In the genomic region with DNA sequence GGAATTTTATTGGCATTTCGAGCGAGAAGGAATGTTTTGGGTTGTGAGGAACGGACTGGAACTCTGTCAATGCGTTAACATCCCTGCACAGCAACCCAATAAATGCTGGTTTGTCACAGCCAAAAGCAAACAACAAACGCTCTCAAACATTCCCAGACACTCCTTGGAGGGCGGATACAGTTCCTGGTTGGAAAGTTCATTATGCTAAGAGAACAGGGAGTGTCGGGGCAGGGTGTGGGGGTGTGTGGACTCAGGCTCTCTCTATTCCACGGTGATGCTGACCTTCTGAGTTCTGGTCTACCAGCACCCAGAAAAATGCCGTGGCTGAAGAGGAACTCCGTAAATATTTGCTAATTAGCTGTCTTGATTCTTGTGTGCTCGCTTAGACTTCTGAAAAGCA, we compare ENCODE assay signal across 11 mouse cellular contexts. TPM values are rescaled to one million over a fixed set of nuclear protein-coding genes. Genes with fewer than 3 reads are reported as not detected.
DNase-seq lines count a peak whose midpoint lies in the region; ATAC-seq and TF ChIP-seq lines count a peak whose summit lies in the region.
"Had no signal": no experiment of that assay in that cellular context is flagged by ENCODE, and none has a peak within 500 bp of the region (broad histone marks: within the 10 kb centered on the region; RNA-seq: fewer than 3 reads in every experiment).

No protein-coding gene starts in this region.

- no peaks in the 10 kb centered on the region for H3K36me3 ChIP-seq in heart, adult 2 months (ENCODE audit: control insufficient read depth, insufficient read depth, low read length)
- H3K36me3 ChIP-seq in E14TG2a.4 (ENCODE audit: insufficient read depth, low read length) = no peaks in the 10 kb centered on the region
- H3K36me3 ChIP-seq in hindbrain, embryonic 14.5 days (replicated peaks; ENCODE audit: control insufficient read depth, insufficient read depth) = no peaks in the 10 kb centered on the region
- H3K36me3 ChIP-seq in forebrain, postnatal 0 days (ENCODE audit: insufficient read depth) = no peaks in the 10 kb centered on the region

- peak overlapping the region; percentile 48 for H3K27ac ChIP-seq in heart, adult 2 months
- H3K27ac ChIP-seq in hindbrain, embryonic 14.5 days = no peak overlapping the region
- no peak overlapping the region for H3K27ac ChIP-seq in forebrain, postnatal 0 days (ENCODE audit: low read depth, low read length)

- no peaks in the 10 kb centered on the region for H3K79me2 ChIP-seq in heart, adult 2 months (replicated peaks; ENCODE audit: control insufficient read depth, insufficient read depth, low read length)

- intact Hi-C loops in heart, adult 2 months (cut with DNase I) = no loop called here

- no peak for TF ChIP-seq CTCF in heart, adult 2 months (IDR thresholded peaks at IDR 0.05)
- TF ChIP-seq CTCF in E14TG2a.4 (conservative IDR thresholded peaks at IDR 0.05; ENCODE audit: low read length) = no peak
- no peak for TF ChIP-seq CTCF in forebrain, postnatal 0 days (IDR thresholded peaks at IDR 0.05; ENCODE audit: low read depth)

- no peak for TF ChIP-seq POLR2A in heart, adult 2 months (IDR thresholded peaks at IDR 0.05; ENCODE audit: insufficient read depth, low read depth, low read length)

- WGBS in heart, adult 2 months = 40% methylated on average over 11 of the region's 11 CpGs
- 42% methylated on average over 11 of the region's 11 CpGs for WGBS in hindbrain, embryonic 14.5 days
- WGBS in forebrain, postnatal 0 days = 54% methylated on average over 11 of the region's 11 CpGs

- 0 out of 2 replicates have a peak overlapping the region, but pooled peaks have one; percentile 8 for H3K9ac ChIP-seq in heart, adult 2 months (ENCODE audit: low read depth, low read length)
- H3K9ac ChIP-seq in hindbrain, embryonic 14.5 days = no peak overlapping the region
- no peak overlapping the region for H3K9ac ChIP-seq in forebrain, postnatal 0 days

- peak overlapping the region; percentile 30 for H3K4me2 ChIP-seq in hindbrain, embryonic 14.5 days (replicated peaks)
- H3K4me2 ChIP-seq in forebrain, postnatal 0 days (ENCODE audit: low read depth) = no peak overlapping the region

- no peaks in the 10 kb centered on the region for H3K9me3 ChIP-seq in E14TG2a.4 (ENCODE audit: low read length)
- H3K9me3 ChIP-seq in hindbrain, embryonic 14.5 days (ENCODE audit: control insufficient read depth, low read length) = no peaks in the 10 kb centered on the region
- H3K9me3 ChIP-seq in forebrain, postnatal 0 days (ENCODE audit: low read length) = no peaks in the 10 kb centered on the region

- no peak for DNase-seq in heart, adult 2 months
- DNase-seq in heart, adult 9 months (ENCODE audit: low spot score in 2 of 2) = no peak
- no peak for DNase-seq in hindbrain, embryonic 14.5 days (ENCODE audit: low spot score)
- DNase-seq in lung, postnatal 10 days = peak; percentile 38
- no peak for DNase-seq in forebrain, postnatal 0 days
- DNase-seq in cerebellum, adult 11 months = no peak

- TF ChIP-seq EP300 in heart, adult 2 months (IDR thresholded peaks at IDR 0.05; ENCODE audit: insufficient read depth, low read depth, low read length) = no peak

- no peak for ATAC-seq in hindbrain, embryonic 14.5 days (ENCODE audit: low FRiP score)
- ATAC-seq in forebrain, postnatal 0 days = no peak
- ATAC-seq in inflammation-experienced regulatory T-cells, adult 6 months = no peak

- H3K27me3 ChIP-seq in heart, adult 2 months (ENCODE audit: control insufficient read depth, insufficient read depth, low read length) = no peaks in the 10 kb centered on the region
- peaks cover 36% of the 10 kb centered on the region for H3K27me3 ChIP-seq in E14TG2a.4 (ENCODE audit: insufficient read depth, low read length)
- no peaks in the 10 kb centered on the region for H3K27me3 ChIP-seq in hindbrain, embryonic 14.5 days (ENCODE audit: control insufficient read depth, insufficient read depth, low read length)
- no peaks in the 10 kb centered on the region for H3K27me3 ChIP-seq in forebrain, postnatal 0 days (ENCODE audit: insufficient read depth, low read length)

- H3K4me1 ChIP-seq in heart, adult 2 months (ENCODE audit: control insufficient read depth, insufficient read depth, low read length) = no peaks in the 10 kb centered on the region
- H3K4me1 ChIP-seq in E14TG2a.4 (replicated peaks; ENCODE audit: low read depth, low read length) = peaks cover 41% of the 10 kb centered on the region
- peaks cover 18% of the 10 kb centered on the region; the same call in 1 of the 2 replicates for H3K4me1 ChIP-seq in hindbrain, embryonic 14.5 days (replicated peaks; ENCODE audit: control insufficient read depth, insufficient read depth, low read length)
- no peaks in the 10 kb centered on the region for H3K4me1 ChIP-seq in forebrain, postnatal 0 days (ENCODE audit: insufficient read depth)

- H3K4me3 ChIP-seq in heart, adult 2 months = no peak overlapping the region
- peak overlapping the region; percentile 35 for H3K4me3 ChIP-seq in E14TG2a.4 (replicated peaks; ENCODE audit: low read length)
- no peak overlapping the region for H3K4me3 ChIP-seq in hindbrain, embryonic 14.5 days (replicated peaks; ENCODE audit: low read length)
- H3K4me3 ChIP-seq in forebrain, postnatal 0 days (ENCODE audit: low read depth, low read length) = no peak overlapping the region

RNA-seq across cellular contexts. Expression of a gene that starts 50.3 kb away (rescaled TPM):
- 1 to 10 TPM; 7.9 to 8.5 TPM for total RNA-seq in heart, adult 2 months (2021)
- polyA plus RNA-seq in heart, adult 2 months (2012; rRNA removed) = 3.2 and 3.9 TPM in 2 replicates
- polyA plus RNA-seq in hindbrain, embryonic 14.5 days (2014; fragmentation: Nextera tagmentation; extraction: Ambion mirVana) = 32.0 and 34.6 TPM in 2 replicates
- total RNA-seq in forebrain, postnatal 0 days (2014; rRNA removed) = 29.5 and 31.1 TPM in 2 replicates
- polyA plus RNA-seq in forebrain, postnatal 0 days (2015; fragmentation: Nextera tagmentation; extraction: Ambion mirVana) = 24.0 and 24.4 TPM in 2 replicates
- polyA plus RNA-seq in inflammation-experienced regulatory T-cells, adult 6 months (2017; shearing (Covaris generic)) = 10 to 100 TPM; 14.9 to 17.6 (median 15.4) TPM

RNA-seq across cellular contexts. Expression of a gene that starts 57.9 kb away (rescaled TPM):
- total RNA-seq in heart, adult 2 months (2021) = not detected
- not detected in 2 replicates for polyA plus RNA-seq in heart, adult 2 months (2012; rRNA removed)
- not detected in 2 replicates for polyA plus RNA-seq in hindbrain, embryonic 14.5 days (2014; fragmentation: Nextera tagmentation; extraction: Ambion mirVana)
- 0.46 TPM in 1 of 2 replicates, not detected in the other for total RNA-seq in forebrain, postnatal 0 days (2014; rRNA removed)
- not detected in 2 replicates for polyA plus RNA-seq in forebrain, postnatal 0 days (2015; fragmentation: Nextera tagmentation; extraction: Ambion mirVana)
- polyA plus RNA-seq in inflammation-experienced regulatory T-cells, adult 6 months (2017; shearing (Covaris generic)) = not detected
- total RNA-seq: adrenal gland, adult 2 months; layer of hippocampus, postnatal 14 days; megakaryocyte progenitor cell, adult 5-6 weeks had no signal
- polyA plus RNA-seq: adrenal gland, adult 2 months had no signal
